Mouse (Mus musculus) CH12.LX (cell line): ENCODE results near the gene Abca5. TPM values are rescaled to one million over a fixed set of nuclear protein-coding genes. Genes with fewer than 3 reads are reported as not detected.

Experiments
- DNase-seq: peaks from one replicate; pipeline ENCODE4 v3.0.0-alpha.2; 2013; ENCODE audit errors: extremely low read depth
- H3K27ac ChIP-seq: 2 replicates; pipeline ENCODE4 v1.5.1; 2012; ENCODE audit warnings: low read depth, mild to moderate bottlenecking, control low read depth, moderate library complexity; ENCODE audit not compliant: insufficient read depth
- H3K27me3 ChIP-seq: replicated peaks from 2 replicates; pipeline ENCODE3; 2012; ENCODE audit warnings: inconsistent platforms
- H3K36me3 ChIP-seq, 2 experiments: replicated peaks in 1 of 2; 2 replicates each; pipeline versions ENCODE3 to v1.6.1; 2012; ENCODE audit warnings: inconsistent platforms in 1 of 2, low read length in 1 of 2, mild to moderate bottlenecking in 1 of 2, mixed read lengths in 1 of 2, moderate library complexity in 1 of 2; ENCODE audit not compliant: control insufficient read depth in 1 of 2, insufficient read depth in 1 of 2
- H3K4me1 ChIP-seq, 2 experiments: 2 replicates each; pipeline ENCODE4 v1.6.1; 2012; ENCODE audit warnings: inconsistent platforms in 1 of 2, moderate library complexity in 1 of 2; ENCODE audit not compliant: insufficient read depth in 2 of 2, control insufficient read depth in 1 of 2
- H3K4me2 ChIP-seq: 2 replicates; pipeline ENCODE4 v1.6.1; 2012; ENCODE audit warnings: low read depth, mild to moderate bottlenecking, control low read depth; ENCODE audit not compliant: poor library complexity, insufficient read depth, severe bottlenecking
- H3K4me3 ChIP-seq, 3 experiments: fragments of 150-350 bp in 1 of 3; sonication (generic) in 1 of 3; replicated peaks in 1 of 3; 2 replicates each; pipeline versions ENCODE3 to v1.5.1; 2011 to 2012; ENCODE audit warnings: low read depth in 2 of 3, low read length in 2 of 3, mild to moderate bottlenecking in 2 of 3, moderate library complexity in 2 of 3, control low read depth in 1 of 3, improper control_type of control experiment in 1 of 3, inconsistent platforms in 1 of 3, mixed read lengths in 1 of 3; ENCODE audit not compliant: poor library complexity in 1 of 3
- H3K79me2 ChIP-seq: replicated peaks from 2 replicates; pipeline ENCODE4 v1.6.1; 2012; ENCODE audit warnings: mild to moderate bottlenecking, moderate library complexity; ENCODE audit not compliant: control insufficient read depth, poor library complexity, insufficient read depth, severe bottlenecking; ENCODE audit errors: extremely low read depth
- H3K9ac ChIP-seq: 2 replicates; pipeline ENCODE4 v1.6.1; 2012; ENCODE audit warnings: low read depth, mild to moderate bottlenecking, control low read depth, moderate library complexity; ENCODE audit not compliant: insufficient read depth
- H3K9me3 ChIP-seq: replicated peaks from 2 replicates; pipeline ENCODE3; 2012; ENCODE audit warnings: low read length, inconsistent platforms, mixed read lengths
- BHLHE40 ChIP-seq: IDR thresholded peaks from 2 replicates; pipeline ENCODE4 v1.6.1; 2011; ENCODE audit warnings: mild to moderate bottlenecking, low read depth, low read length, improper control_type of control experiment
- CHD1 ChIP-seq: IDR thresholded peaks from 2 replicates; pipeline ENCODE4 v1.6.1; 2012; ENCODE audit warnings: low read depth, low read length, improper control_type of control experiment, inconsistent platforms
- CHD2 ChIP-seq: IDR thresholded peaks from 2 replicates; pipeline ENCODE4 v1.6.1; 2011; ENCODE audit warnings: low read length, improper control_type of control experiment
- CTCF ChIP-seq, 2 experiments: IDR thresholded peaks in 1 of 2; conservative IDR thresholded peaks in 1 of 2; 2 replicates each; pipeline ENCODE4 v1.5.1; 2011 to 2012; ENCODE audit warnings: low read depth in 2 of 2, low read length in 2 of 2, improper control_type of control experiment in 1 of 2, inconsistent platforms in 1 of 2, mild to moderate bottlenecking in 1 of 2, moderate library complexity in 1 of 2
- E2F4 ChIP-seq: IDR thresholded peaks from 2 replicates; pipeline ENCODE4 v1.6.1; 2011; ENCODE audit warnings: low read depth, low read length, improper control_type of control experiment; ENCODE audit not compliant: insufficient replicate concordance
- ELF1 ChIP-seq: IDR thresholded peaks from 2 replicates; pipeline ENCODE4 v1.6.1; 2014; ENCODE audit warnings: low read depth, mild to moderate bottlenecking, inconsistent platforms, low read length, improper control_type of control experiment
- EP300 ChIP-seq: IDR thresholded peaks from 2 replicates; pipeline ENCODE4 v1.6.1; 2011; ENCODE audit warnings: low read length, improper control_type of control experiment
- ETS1 ChIP-seq: conservative IDR thresholded peaks from 2 replicates; pipeline ENCODE4 v1.6.1; 2012; ENCODE audit warnings: low read depth, mild to moderate bottlenecking, inconsistent platforms, low read length, improper control_type of control experiment, moderate library complexity
- GABPA ChIP-seq: IDR thresholded peaks from 2 replicates; pipeline ENCODE4 v1.6.1; 2012; ENCODE audit warnings: low read depth, low read length, improper control_type of control experiment, inconsistent platforms; ENCODE audit not compliant: insufficient replicate concordance
- HCFC1 ChIP-seq: IDR thresholded peaks from 2 replicates; pipeline ENCODE4 v1.6.1; 2012; ENCODE audit warnings: low read depth, mild to moderate bottlenecking, inconsistent platforms, low read length, improper control_type of control experiment
- JUND ChIP-seq: conservative IDR thresholded peaks from 2 replicates; pipeline ENCODE4 v1.6.1; 2011; ENCODE audit warnings: low read depth, low read length, improper control_type of control experiment
- KAT2A ChIP-seq: IDR thresholded peaks from 2 replicates; pipeline ENCODE4 v1.6.1; 2012; ENCODE audit warnings: low read length, improper control_type of control experiment, inconsistent platforms; ENCODE audit not compliant: insufficient replicate concordance
- MAFK ChIP-seq: IDR thresholded peaks from 2 replicates; pipeline ENCODE4 v1.6.1; 2011; ENCODE audit warnings: low read length, improper control_type of control experiment; ENCODE audit not compliant: insufficient replicate concordance
- MAX ChIP-seq: IDR thresholded peaks from 2 replicates; pipeline ENCODE4 v1.6.1; 2011; ENCODE audit warnings: low read length, improper control_type of control experiment
- MAZ ChIP-seq: IDR thresholded peaks from 2 replicates; pipeline ENCODE4 v1.6.1; 2012; ENCODE audit warnings: low read depth, mild to moderate bottlenecking, inconsistent platforms, low read length, improper control_type of control experiment, moderate library complexity
- MEF2A ChIP-seq: IDR thresholded peaks from 2 replicates; pipeline ENCODE4 v1.6.1; 2014; ENCODE audit warnings: low read depth, mild to moderate bottlenecking, inconsistent platforms, low read length, improper control_type of control experiment, borderline replicate concordance
- MXI1 ChIP-seq: IDR thresholded peaks from 2 replicates; pipeline ENCODE4 v1.6.1; 2011; ENCODE audit warnings: mild to moderate bottlenecking, low read depth, low read length, improper control_type of control experiment
- MYC ChIP-seq: IDR thresholded peaks from 2 replicates; pipeline ENCODE4 v1.6.1; 2011; ENCODE audit warnings: low read depth, mild to moderate bottlenecking, improper control_type of control experiment, low read length
- NELFE ChIP-seq: IDR thresholded peaks from 2 replicates; pipeline ENCODE4 v1.6.1; 2011; ENCODE audit warnings: low read depth, low read length, improper control_type of control experiment
- NRF1 ChIP-seq: IDR thresholded peaks from 2 replicates; pipeline ENCODE4 v1.6.1; 2014; ENCODE audit warnings: low read depth, mild to moderate bottlenecking, inconsistent platforms, low read length, improper control_type of control experiment, moderate library complexity
- PAX5 ChIP-seq: IDR thresholded peaks from 2 replicates; pipeline ENCODE4 v1.6.1; 2012; ENCODE audit warnings: low read length, inconsistent platforms, mixed read lengths
- POLR2A ChIP-seq: IDR thresholded peaks from 2 replicates; pipeline ENCODE4 v1.6.1; 2011; ENCODE audit warnings: low read depth, mild to moderate bottlenecking, improper control_type of control experiment, low read length
- POLR2AphosphoS2 ChIP-seq: IDR thresholded peaks from 2 replicates; pipeline ENCODE4 v1.6.1; 2011; ENCODE audit warnings: low read depth, low read length, improper control_type of control experiment
- RAD21 ChIP-seq: IDR thresholded peaks from 2 replicates; pipeline ENCODE4 v1.6.1; 2011; ENCODE audit warnings: low read depth, mild to moderate bottlenecking, low read length, improper control_type of control experiment, moderate library complexity
- RCOR1 ChIP-seq: conservative IDR thresholded peaks from 2 replicates; pipeline ENCODE4 v1.6.1; 2012; ENCODE audit warnings: low read depth, mild to moderate bottlenecking, inconsistent platforms, low read length, improper control_type of control experiment
- SMC3 ChIP-seq: IDR thresholded peaks from 2 replicates; pipeline ENCODE4 v1.6.1; 2011; ENCODE audit warnings: low read depth, low read length, improper control_type of control experiment
- TBP ChIP-seq: conservative IDR thresholded peaks from 2 replicates; pipeline ENCODE4 v1.6.1; 2011; ENCODE audit warnings: low read depth, low read length, improper control_type of control experiment
- TCF12 ChIP-seq: IDR thresholded peaks from 2 replicates; pipeline ENCODE4 v1.6.1; 2014; ENCODE audit warnings: low read depth, mild to moderate bottlenecking, inconsistent platforms, low read length, improper control_type of control experiment
- UBTF ChIP-seq: IDR thresholded peaks from 2 replicates; pipeline ENCODE4 v1.6.1; 2012; ENCODE audit warnings: low read depth, mild to moderate bottlenecking, inconsistent platforms, low read length, improper control_type of control experiment, moderate library complexity
- ZC3H11A ChIP-seq: IDR thresholded peaks from 2 replicates; pipeline ENCODE4 v1.6.1; 2012; ENCODE audit warnings: low read depth, mild to moderate bottlenecking, inconsistent platforms, low read length, improper control_type of control experiment
- ZKSCAN1 ChIP-seq: IDR thresholded peaks from 2 replicates; pipeline ENCODE4 v1.6.1; 2012; ENCODE audit warnings: low read depth, inconsistent platforms, low read length, improper control_type of control experiment, borderline replicate concordance
- ZMIZ1 ChIP-seq: IDR thresholded peaks from 2 replicates; pipeline ENCODE4 v1.6.1; 2012; ENCODE audit warnings: low read depth, mild to moderate bottlenecking, inconsistent platforms, low read length, improper control_type of control experiment
- ZNF384 ChIP-seq: IDR thresholded peaks from 2 replicates; pipeline ENCODE4 v1.6.1; 2012; ENCODE audit warnings: low read depth, low read length, improper control_type of control experiment, inconsistent platforms
- dilution Hi-C: fragments of 300-500 bp; cut with MboI; formaldehyde crosslinking; loops from 2 replicates; pipeline ENCODE4 v1.14.3; 2020; ENCODE audit warnings: low sequenced_read_pairs; ENCODE audit not compliant: extremely low pct_unique_long_range_greater_than_20kb, extremely low pct_ligation_motif_present
- in situ Hi-C: fragments of 300-500 bp; cut with MboI; formaldehyde crosslinking; loops from 3 replicates; pipeline ENCODE4 v1.14.3; 2019; ENCODE audit warnings: low sequenced_read_pairs, low pct_ligation_motif_present, low pct_unique_long_range_greater_than_20kb, mixed read lengths
- polyA plus RNA-seq: library from polyadenylated mRNA; unstranded; fragments of >175 nt; gene quantifications from 2 replicates; pipeline ENCODE4 v1.2.1, GENCODE M21; 2012; ENCODE audit warnings: low read depth; ENCODE audit not compliant: insufficient read length
- total RNA-seq, 2 experiments: library from RNA; depleted of rRNA; stranded (reverse); fragments of 300-350 nt in 1 of 2; fragments of >200 nt in 1 of 2; gene quantifications; 2 replicates each; pipeline ENCODE4 v1.2.3; 2012 to 2014

Abca5 gene
- total and polyA plus RNA-seq, 3 experiments: 5.0 to 6.2 (median 6.2) TPM

GRCm38 (mm10) chr11:110348170-110348569 lies 10.7 kb upstream of the Abca5 start:
- dilution Hi-C loops: no loop called here
- DNase-seq: no peak
- Histone ChIP-seq H3K9ac (no peak overlapping the region), H3K4me1 (peaks cover 0 to 3% of the 10 kb centered on the region in 2 experiments; a peak in 1 of 4 replicates), H3K36me3 (no peaks in the 10 kb centered on the region), H3K27ac (no peak overlapping the region), H3K4me2 (peak overlapping the region; percentile 49; the same call in 1 of the 2 replicates), H3K9me3 (no peaks in the 10 kb centered on the region), H3K4me3 (no peak overlapping the region), H3K27me3 (no peaks in the 10 kb centered on the region), H3K79me2 (no peaks in the 10 kb centered on the region)
- in situ Hi-C loops: no loop called here
- TF ChIP-seq CTCF (conservative IDR thresholded peaks at IDR 0.05 in 1 of 2, IDR thresholded peaks at IDR 0.05 in 1 of 2; ENCODE audit: low read depth in 2 of 2, low read length in 2 of 2): no peak
- TF ChIP-seq HCFC1: no peak
- no peak for TF ChIP-seq NRF1
- no peak for TF ChIP-seq PAX5
- no peak for TF ChIP-seq MAZ
- TF ChIP-seq TCF12: no peak
- no peak for TF ChIP-seq BHLHE40
- no peak for TF ChIP-seq JUND
- no peak for TF ChIP-seq RCOR1
- no peak for TF ChIP-seq ZKSCAN1

DNA sequence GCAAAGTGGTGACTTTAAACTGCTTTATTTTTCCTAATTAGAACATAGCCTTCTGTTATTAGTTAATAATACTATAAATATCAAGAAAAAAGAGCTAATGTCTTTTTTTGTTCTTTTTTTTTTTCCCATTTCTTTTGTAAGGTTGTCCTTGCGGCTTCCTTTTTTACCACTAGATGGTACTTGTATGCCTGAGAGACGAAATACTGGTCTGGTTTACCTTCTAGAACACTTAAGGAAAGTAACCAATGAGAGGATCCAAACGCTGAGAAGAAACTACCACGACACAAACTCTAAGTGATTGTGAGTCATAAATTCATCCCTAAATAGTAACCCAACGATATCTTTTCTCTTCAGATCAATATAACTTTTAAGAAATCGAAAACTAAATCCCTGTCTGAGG lies 10.3 kb upstream of the Abca5 start:
- H3K36me3 ChIP-seq: no peaks in the 10 kb centered on the region
- H3K27me3 ChIP-seq: no peaks in the 10 kb centered on the region
- peaks cover 0 to 3% of the 10 kb centered on the region in 2 experiments; a peak in 2 of 4 replicates for H3K4me1 ChIP-seq
- peak overlapping the region; percentile 49; the same call in 1 of the 2 replicates for H3K4me2 ChIP-seq
- DNase-seq: peak; percentile 24
- H3K4me3 ChIP-seq: no peak overlapping the region
- dilution Hi-C loops (no loop called here), in situ Hi-C loops (no loop called here)
- no peak overlapping the region for H3K27ac ChIP-seq
- no peak overlapping the region for H3K9ac ChIP-seq
- no peaks in the 10 kb centered on the region for H3K9me3 ChIP-seq
- no peaks in the 10 kb centered on the region for H3K79me2 ChIP-seq
- TF ChIP-seq MEF2A (peak; percentile 46; the same call in 1 of the 2 replicates), EP300 (no peak), RCOR1 (no peak), UBTF (no peak), ETS1 (no peak), MAZ (no peak), MAFK (no peak), POLR2AphosphoS2 (no peak), BHLHE40 (no peak), RAD21 (peak; percentile 66), PAX5 (no peak), SMC3 (peak; percentile 50), CHD1 (no peak), NELFE (no peak), CTCF (conservative IDR thresholded peaks at IDR 0.05 in 1 of 2, IDR thresholded peaks at IDR 0.05 in 1 of 2; ENCODE audit: low read depth in 2 of 2, low read length in 2 of 2) (peak in 1 of 2 experiments; percentile 72; a peak in 2 of 4 replicates), ZMIZ1 (no peak), ZC3H11A (no peak; the same call in 1 of the 2 replicates), KAT2A (no peak), GABPA (no peak), ZNF384 (peak; percentile 89), ELF1 (no peak), TBP (no peak), CHD2 (no peak), E2F4 (no peak), MAX (no peak), POLR2A (no peak), TCF12 (no peak), MXI1 (no peak), JUND (0 out of 2 replicates have a peak, but pooled peaks have one; percentile 7), MYC (no peak)
